Mouse (Mus musculus): ENCODE data around the gene Kdm2b. TPM values are rescaled to one million over a fixed set of nuclear protein-coding genes. Genes with fewer than 3 reads are reported as not detected.

Kdm2b gene
- polyA plus RNA-seq, 1 experiment, result 10.1 TPM

DNA sequence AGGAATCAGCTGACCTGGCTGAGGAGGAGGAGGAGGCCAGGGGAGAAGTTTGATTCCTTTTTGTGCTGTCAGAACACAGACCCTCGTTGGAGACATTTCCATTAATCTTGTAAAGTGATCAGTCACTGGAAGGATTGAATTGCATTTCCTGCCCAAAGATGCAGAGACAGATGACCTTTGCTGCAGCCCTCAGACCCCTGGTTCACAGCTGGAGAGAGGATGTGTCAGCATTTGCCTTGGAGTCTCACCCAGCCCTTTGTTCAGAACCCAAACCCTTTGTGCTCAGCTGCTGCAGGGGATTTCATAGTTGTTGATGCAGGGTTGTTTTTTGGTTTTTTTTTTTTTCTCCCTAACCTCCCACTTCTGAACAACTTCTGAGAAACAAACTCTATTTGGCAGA, 5.3 kb upstream of the Kdm2b start:
- peak overlapping the region; percentile 94 for H3K4me2 ChIP-seq (ENCODE audit: low read depth)
- H3ac ChIP-seq (ENCODE audit: control insufficient read depth, insufficient read length), result no peak overlapping the region
- H3K36me3 ChIP-seq (ENCODE audit: control insufficient read depth, insufficient read depth), result no peaks in the 10 kb centered on the region
- no peak overlapping the region for H3K4me3 ChIP-seq
- H3K27me3 ChIP-seq (ENCODE audit: control insufficient read depth, insufficient read depth, insufficient read length), result no peaks in the 10 kb centered on the region
- no peaks in the 10 kb centered on the region for H3K79me2 ChIP-seq (ENCODE audit: control insufficient read depth, insufficient read depth)
- TF ChIP-seq MAX (IDR thresholded peaks at IDR 0.05; ENCODE audit: low read depth) (no peak), MYOD1 (IDR thresholded peaks at IDR 0.05; ENCODE audit: control insufficient read depth in 1 of 3, insufficient read length in 2 of 3, low read depth in 2 of 3) (peak in 1 of 3 experiments; percentile 9), MYOG (IDR thresholded peaks at IDR 0.05; ENCODE audit: control insufficient read depth in 1 of 3, insufficient read depth in 1 of 3, insufficient read length in 2 of 3, low read depth in 2 of 3) (peak in 1 of 3 experiments; percentile 14)

DNA sequence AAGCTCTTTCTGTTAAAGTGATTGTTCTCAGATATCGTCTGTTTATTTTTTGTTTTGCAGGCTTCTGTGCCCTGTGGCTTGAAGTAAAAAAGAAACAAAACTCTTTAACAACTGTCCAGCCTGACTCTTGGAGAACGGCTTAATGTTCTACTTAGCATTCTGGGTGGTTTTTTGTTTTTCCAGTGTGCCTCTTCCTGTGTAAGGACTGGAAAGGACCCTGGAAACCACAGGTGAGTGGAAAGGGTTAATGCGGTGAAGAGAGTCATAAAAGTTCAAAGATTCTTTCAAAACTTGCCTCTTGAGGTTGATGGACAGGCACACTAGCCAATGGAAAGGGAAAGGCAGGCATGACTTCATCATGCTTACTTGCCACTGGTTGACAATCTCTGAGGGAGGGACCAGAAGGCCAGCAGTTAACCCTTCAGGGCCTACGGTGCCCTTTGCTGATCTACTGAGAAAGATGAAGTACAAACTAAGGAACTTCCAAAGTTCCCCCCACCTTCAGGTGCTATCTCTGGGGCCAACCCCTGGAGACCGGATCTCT, 4.8 kb upstream of the Kdm2b start:
- H3K36me3 ChIP-seq (ENCODE audit: control insufficient read depth, insufficient read depth), result no peaks in the 10 kb centered on the region
- H3K4me3 ChIP-seq, result no peak overlapping the region
- H3K79me2 ChIP-seq (ENCODE audit: control insufficient read depth, insufficient read depth), result no peaks in the 10 kb centered on the region
- no peaks in the 10 kb centered on the region for H3K27me3 ChIP-seq (ENCODE audit: control insufficient read depth, insufficient read depth, insufficient read length)
- no peak overlapping the region for H3ac ChIP-seq (ENCODE audit: control insufficient read depth, insufficient read length)
- peak overlapping the region; percentile 94 for H3K4me2 ChIP-seq (ENCODE audit: low read depth)
- TF ChIP-seq TCF12 (IDR thresholded peaks at IDR 0.05; ENCODE audit: insufficient read depth, poor library complexity, severe bottlenecking) (no peak), POLR2A (IDR thresholded peaks at IDR 0.05; ENCODE audit: insufficient read length, low read depth) (no peak), REST (IDR thresholded peaks at IDR 0.05; ENCODE audit: insufficient read depth, insufficient read length) (no peak), E2F4 (IDR thresholded peaks at IDR 0.05; ENCODE audit: insufficient read depth) (peak; percentile 64)

DNA sequence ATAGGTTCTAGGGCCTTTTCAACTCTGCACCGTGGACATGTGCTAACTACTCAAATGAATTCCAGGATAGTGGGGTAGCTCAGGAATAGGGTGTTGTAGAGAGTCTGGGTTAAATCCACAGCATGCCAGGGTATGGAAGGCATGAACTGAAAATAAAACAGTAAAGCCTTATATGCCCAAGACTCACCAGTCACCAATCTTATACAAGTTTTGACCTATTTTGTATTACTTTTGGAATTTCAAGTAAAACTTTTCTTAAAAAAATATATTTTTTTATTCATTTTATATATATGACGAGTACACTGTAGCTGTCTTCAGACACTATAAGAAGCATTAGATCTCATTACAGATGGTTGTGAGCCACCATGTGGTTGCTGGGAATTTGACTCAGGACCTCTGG, 4.2 kb upstream of the Kdm2b start:
- H3K4me3 ChIP-seq, result no peak overlapping the region
- peak overlapping the region; percentile 94 for H3K4me2 ChIP-seq (ENCODE audit: low read depth)
- no peaks in the 10 kb centered on the region for H3K27me3 ChIP-seq (ENCODE audit: control insufficient read depth, insufficient read depth, insufficient read length)
- H3K36me3 ChIP-seq (ENCODE audit: control insufficient read depth, insufficient read depth), result no peaks in the 10 kb centered on the region
- no peaks in the 10 kb centered on the region for H3K79me2 ChIP-seq (ENCODE audit: control insufficient read depth, insufficient read depth)
- H3ac ChIP-seq (ENCODE audit: control insufficient read depth, insufficient read length), result no peak overlapping the region
- TF ChIP-seq MYOD1 (IDR thresholded peaks at IDR 0.05; ENCODE audit: control insufficient read depth in 1 of 3, insufficient read length in 2 of 3, low read depth in 2 of 3) (no peak), TCF3 (IDR thresholded peaks at IDR 0.05; ENCODE audit: insufficient read length, low read depth) (no peak), CEBPB (IDR thresholded peaks at IDR 0.05; ENCODE audit: insufficient read depth, poor library complexity, severe bottlenecking) (no peak), MAX (IDR thresholded peaks at IDR 0.05; ENCODE audit: low read depth) (no peak), TCF12 (IDR thresholded peaks at IDR 0.05; ENCODE audit: insufficient read depth, poor library complexity, severe bottlenecking) (no peak), SRF (IDR thresholded peaks at IDR 0.05; ENCODE audit: control insufficient read depth, insufficient read length, low read depth) (no peak), REST (IDR thresholded peaks at IDR 0.05; ENCODE audit: insufficient read depth, insufficient read length) (no peak), E2F4 (IDR thresholded peaks at IDR 0.05; ENCODE audit: insufficient read depth) (no peak), POLR2AphosphoS2 (IDR thresholded peaks at IDR 0.05; ENCODE audit: insufficient read length, low read depth) (no peak), POLR2A (IDR thresholded peaks at IDR 0.05; ENCODE audit: insufficient read length, low read depth) (no peak), MYOG (IDR thresholded peaks at IDR 0.05; ENCODE audit: control insufficient read depth in 1 of 3, insufficient read depth in 1 of 3, insufficient read length in 2 of 3, low read depth in 2 of 3) (no peak), USF1 (IDR thresholded peaks at IDR 0.05; ENCODE audit: low read depth) (no peak)

DNA sequence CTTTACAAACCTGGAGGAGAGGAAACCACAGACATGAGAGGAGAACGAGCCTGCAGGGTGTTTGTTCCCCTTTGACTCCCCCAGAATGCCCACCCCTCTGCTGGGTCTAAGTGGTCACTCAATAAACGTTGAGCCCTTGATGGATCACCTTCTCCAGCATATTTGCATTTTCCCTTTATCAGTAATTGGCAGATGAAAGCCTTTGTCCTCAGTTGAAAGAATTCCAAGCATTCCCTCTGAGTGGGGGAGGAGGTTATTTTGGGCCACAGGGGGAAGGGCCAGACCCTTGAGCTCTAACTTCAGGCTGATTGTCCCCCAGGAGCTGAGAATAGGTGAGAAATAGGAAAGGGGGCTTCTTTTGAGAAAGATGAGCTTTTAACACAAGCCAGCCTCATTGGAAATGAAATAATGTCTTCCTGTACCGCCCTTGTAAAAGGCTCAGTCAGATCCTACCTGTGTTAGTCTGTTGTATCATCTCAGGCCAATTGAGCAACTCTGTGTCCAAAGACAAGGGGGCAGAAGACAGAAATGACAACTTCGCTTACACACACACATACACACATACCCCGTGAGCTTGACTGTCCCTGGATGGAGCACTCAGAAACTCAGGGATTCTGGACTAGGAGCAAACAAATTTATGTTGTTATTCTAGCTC, 1.9 kb upstream of the Kdm2b start:
- Histone ChIP-seq H3K79me2 (ENCODE audit: control insufficient read depth, insufficient read depth) (no peaks in the 10 kb centered on the region), H3K4me3 (peak overlapping the region; percentile 67), H3K27me3 (ENCODE audit: control insufficient read depth, insufficient read depth, insufficient read length) (no peaks in the 10 kb centered on the region), H3ac (ENCODE audit: control insufficient read depth, insufficient read length) (no peak overlapping the region), H3K36me3 (ENCODE audit: control insufficient read depth, insufficient read depth) (no peaks in the 10 kb centered on the region), H3K4me2 (ENCODE audit: low read depth) (peak overlapping the region; percentile 83)
- TF ChIP-seq POLR2AphosphoS2 (IDR thresholded peaks at IDR 0.05; ENCODE audit: insufficient read length, low read depth) (no peak), MYOG (IDR thresholded peaks at IDR 0.05; ENCODE audit: control insufficient read depth in 1 of 3, insufficient read depth in 1 of 3, insufficient read length in 2 of 3, low read depth in 2 of 3) (no peak), USF1 (IDR thresholded peaks at IDR 0.05; ENCODE audit: low read depth) (no peak), POLR2A (IDR thresholded peaks at IDR 0.05; ENCODE audit: insufficient read length, low read depth) (no peak), MYOD1 (IDR thresholded peaks at IDR 0.05; ENCODE audit: control insufficient read depth in 1 of 3, insufficient read length in 2 of 3, low read depth in 2 of 3) (no peak), TCF12 (IDR thresholded peaks at IDR 0.05; ENCODE audit: insufficient read depth, poor library complexity, severe bottlenecking) (no peak), TCF3 (IDR thresholded peaks at IDR 0.05; ENCODE audit: insufficient read length, low read depth) (no peak), MAX (IDR thresholded peaks at IDR 0.05; ENCODE audit: low read depth) (no peak), REST (IDR thresholded peaks at IDR 0.05; ENCODE audit: insufficient read depth, insufficient read length) (no peak), CEBPB (IDR thresholded peaks at IDR 0.05; ENCODE audit: insufficient read depth, poor library complexity, severe bottlenecking) (no peak), E2F4 (IDR thresholded peaks at IDR 0.05; ENCODE audit: insufficient read depth) (no peak), SRF (IDR thresholded peaks at IDR 0.05; ENCODE audit: control insufficient read depth, insufficient read length, low read depth) (no peak)
